Mouse (Mus musculus) CD4-positive helper T cell, adult 2 months (primary cell): ENCODE data around the gene Eea1.
"Not testable (repeated sequence)": the region's sequence is repeated elsewhere in the genome, so short reads cannot be mapped to it uniquely, and the experiment has no call there.

Experiments
- DNase-seq: peaks from one replicate; pipeline ENCODE4 v3.0.0-alpha.2; 2012; ENCODE audit warnings: low read depth, missing footprints, low spot score

Eea1 gene

GRCm38 (mm10) chr10:96067347-96067746 is 126.9 kb downstream of the Eea1 start:
- no peak for DNase-seq

- DNase-seq, result no peak
Observed at GRCm38 (mm10) chr10:96074386-96074785, 133.9 kb downstream of the Eea1 start.

DNA sequence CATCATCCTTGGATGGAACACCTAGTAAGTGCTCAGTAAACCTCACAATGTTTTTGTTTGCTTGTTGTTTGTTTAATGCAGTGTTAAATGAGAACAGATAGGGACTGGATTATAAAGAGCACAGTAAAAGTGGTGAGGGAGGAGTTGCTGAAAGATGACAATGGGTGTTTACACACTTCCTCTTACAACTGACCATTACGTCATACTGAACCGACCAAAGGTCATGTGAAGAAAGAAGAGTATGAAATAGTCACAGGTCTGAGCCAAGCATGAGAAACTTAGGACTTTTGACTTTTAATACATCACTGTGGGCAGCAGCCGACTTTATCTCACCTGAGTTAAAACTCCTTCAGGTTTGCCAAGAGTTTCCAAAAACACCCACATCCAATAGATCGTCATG is 135.0 kb downstream of the Eea1 start:
- DNase-seq, result no peak

GRCm38 (mm10) chr10:96075880-96076279 is 135.4 kb downstream of the Eea1 start:
- no peak for DNase-seq

GRCm38 (mm10) chr10:96076461-96076860 is 136.0 kb downstream of the Eea1 start:
- DNase-seq, result no peak

- not testable (repeated sequence) for DNase-seq
Observed at GRCm38 (mm10) chr10:96077480-96078066, 137.1 kb downstream of the Eea1 start.

DNA sequence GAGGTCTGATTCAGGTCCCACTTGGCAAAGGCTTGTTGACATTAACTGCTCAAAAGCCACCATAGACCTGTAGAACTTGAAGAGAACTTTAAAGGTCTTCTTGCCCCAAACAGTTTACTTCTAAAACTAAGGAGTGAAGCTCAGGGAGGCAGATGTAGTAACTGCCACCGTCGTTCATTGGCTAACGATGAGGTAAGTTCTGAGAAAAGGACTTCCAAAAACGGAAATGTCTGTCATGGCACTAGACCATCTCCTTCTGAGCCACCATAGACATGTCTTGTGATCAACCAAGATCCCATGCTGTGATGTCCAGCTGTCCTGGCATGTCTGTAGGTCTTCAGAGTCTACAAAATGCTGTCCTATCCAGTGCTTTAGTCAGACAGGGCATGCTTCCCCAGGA is 139.4 kb downstream of the Eea1 start:
- no peak for DNase-seq

GRCm38 (mm10) chr10:96080440-96081381 is 140.3 kb downstream of the Eea1 start:
- DNase-seq, result peak; percentile 61

DNA sequence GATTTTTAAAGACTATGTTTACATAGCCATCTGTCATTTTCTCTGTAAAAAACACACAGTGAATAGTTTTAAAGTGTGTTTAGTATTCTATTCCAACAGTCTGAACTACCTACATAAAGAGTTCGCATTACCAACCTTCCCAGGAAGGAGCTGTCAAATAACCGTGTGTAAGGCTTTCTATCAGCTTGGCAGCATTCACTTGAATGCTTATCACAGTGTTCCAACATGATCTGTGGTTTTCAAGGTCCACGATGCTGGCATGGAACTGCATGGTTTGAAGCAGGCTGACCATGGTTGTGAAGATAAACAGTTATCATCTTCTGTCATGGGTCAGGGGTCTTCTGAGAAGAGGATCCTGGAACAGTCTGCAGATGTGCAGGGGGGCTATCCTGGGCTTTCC is 141.8 kb downstream of the Eea1 start:
- no peak for DNase-seq

GRCm38 (mm10) chr10:96089744-96090143 is 149.3 kb downstream of the Eea1 start:
- no peak for DNase-seq

DNA sequence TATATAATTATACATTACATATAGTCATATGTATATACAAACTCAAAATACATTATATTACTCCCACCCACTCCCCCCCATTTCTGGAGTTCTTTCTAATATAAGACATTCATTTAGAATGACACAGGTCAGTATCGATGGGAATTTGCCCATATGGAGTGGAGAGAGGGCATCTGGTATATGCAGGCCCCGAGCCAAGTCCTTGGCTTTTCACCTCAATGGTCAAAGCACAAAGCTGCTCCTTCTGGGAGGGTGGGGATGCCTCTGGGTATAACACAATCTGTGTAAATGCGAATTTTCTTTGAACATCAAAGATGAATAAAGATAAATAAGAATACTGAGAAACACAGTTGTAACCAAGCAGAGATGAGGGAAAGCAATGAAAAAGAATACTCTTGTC is 149.9 kb downstream of the Eea1 start:
- no peak for DNase-seq

- DNase-seq, result peak; percentile 34
Observed at GRCm38 (mm10) chr10:96093890-96094531, 153.6 kb downstream of the Eea1 start.

DNA sequence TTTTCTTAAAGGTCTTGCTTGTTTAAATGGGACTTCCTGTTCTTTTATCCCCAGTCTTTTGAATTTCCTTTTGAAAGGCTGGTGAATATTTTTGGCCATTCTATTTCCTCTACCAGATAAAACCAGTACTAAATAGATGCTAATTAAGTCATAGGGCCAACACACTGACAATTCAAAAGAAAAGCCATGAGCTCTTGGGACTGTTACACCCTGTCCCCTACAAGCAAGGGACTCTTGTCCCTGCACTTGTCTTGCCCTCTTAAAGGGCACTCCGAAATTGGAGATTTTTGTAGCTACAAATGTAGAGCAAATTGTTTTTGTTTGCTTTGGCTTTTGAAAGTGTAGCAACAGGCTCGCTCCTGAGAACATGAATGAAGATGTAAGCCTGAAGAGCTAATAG is 154.1 kb downstream of the Eea1 start:
- no peak for DNase-seq
